Mouse (Mus musculus) E14TG2a.4 (cell line): ENCODE results near the gene Srrm1.
A peak's percentile ranks its signal among the peaks of the same experiment; 100 is the strongest.

ENCODE experiments used
- CTCF ChIP-seq: conservative IDR thresholded peaks from 2 replicates; pipeline ENCODE4 v1.5.1; 2014; ENCODE audit warnings: low read length
- NANOG ChIP-seq: IDR thresholded peaks from 2 replicates; pipeline ENCODE4 v1.6.1; 2014; ENCODE audit warnings: borderline replicate concordance, low read length, mixed read lengths
- POU5F1 ChIP-seq: IDR thresholded peaks from 2 replicates; pipeline ENCODE4 v1.6.1; 2014; ENCODE audit warnings: low read length, borderline replicate concordance

DNA sequence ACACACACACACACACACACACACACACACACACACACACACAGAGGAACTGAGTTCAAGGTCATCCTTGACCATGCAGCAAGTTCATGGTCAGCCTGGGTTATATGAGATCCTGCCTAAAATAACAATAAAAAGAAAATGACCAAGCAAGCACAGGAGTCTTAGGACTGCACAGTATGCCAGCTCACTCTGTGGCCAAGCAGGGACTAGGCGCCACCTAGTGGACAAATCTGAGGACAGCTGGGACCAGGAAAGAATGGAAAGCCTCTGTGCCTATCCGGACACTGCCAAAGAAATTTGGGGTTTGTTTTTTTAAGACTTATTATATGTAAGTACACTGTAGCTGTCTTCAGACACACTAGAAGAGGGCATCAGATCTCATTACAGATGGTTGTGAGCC, 35.2 kb downstream of the Srrm1 start:
- TF ChIP-seq CTCF (peak; percentile 60), NANOG (no peak), POU5F1 (no peak)
